Mouse (Mus musculus) limb, embryonic 14.5 days (tissue): ENCODE data around the gene Mfsd9. TPM values are rescaled to one million over a fixed set of nuclear protein-coding genes. Genes with fewer than 3 reads are reported as not detected.

Source experiments
- ATAC-seq: fragments of 200-750 bp; cut with Nextera tagmentation; 2 replicates; pipeline ENCODE4 v1.8.0; 2017; ENCODE audit warnings: low read depth, moderate number of reproducible peaks, moderate TSS enrichment; ENCODE audit not compliant: low FRiP score
- DNase-seq: peaks from one replicate; pipeline ENCODE4 v3.0.0-alpha.2; 2015; ENCODE audit warnings: low spot score
- H3K27ac ChIP-seq: fragments of 300-500 bp; sonication (generic); replicated peaks from 2 replicates; pipeline ENCODE4 v1.5.1; 2014; ENCODE audit warnings: low read depth, mild to moderate bottlenecking, low read length, moderate library complexity, mixed read lengths
- H3K27me3 ChIP-seq: fragments of 300-500 bp; sonication (generic); 2 replicates; pipeline ENCODE4 v1.6.1; 2014; ENCODE audit warnings: low read length, mixed read lengths; ENCODE audit not compliant: control insufficient read depth, insufficient read depth
- H3K36me3 ChIP-seq: fragments of 300-500 bp; sonication (generic); 2 replicates; pipeline ENCODE4 v1.6.1; 2014; ENCODE audit warnings: mild to moderate bottlenecking, low read length, moderate library complexity, mixed read lengths; ENCODE audit not compliant: control insufficient read depth, insufficient read depth
- H3K4me1 ChIP-seq: fragments of 300-500 bp; sonication (generic); 2 replicates; pipeline ENCODE4 v1.6.1; 2014; ENCODE audit warnings: antibody characterized with exemption, low read length, mixed read lengths; ENCODE audit not compliant: control insufficient read depth, insufficient read depth
- H3K4me2 ChIP-seq: fragments of 300-500 bp; sonication (generic); replicated peaks from 2 replicates; pipeline ENCODE4 v1.6.1; 2014; ENCODE audit warnings: low read depth, mild to moderate bottlenecking, low read length, moderate library complexity; ENCODE audit not compliant: severe bottlenecking
- H3K4me3 ChIP-seq: fragments of 300-500 bp; sonication (generic); replicated peaks from 2 replicates; pipeline ENCODE4 v1.5.1; 2014; ENCODE audit warnings: low read length
- H3K9ac ChIP-seq: fragments of 300-500 bp; sonication (generic); 2 replicates; pipeline ENCODE4 v1.6.1; 2014; ENCODE audit warnings: mild to moderate bottlenecking, low read depth, low read length, moderate library complexity; ENCODE audit not compliant: severe bottlenecking
- H3K9me3 ChIP-seq: fragments of 300-500 bp; sonication (generic); 2 replicates; pipeline ENCODE4 v1.6.1; 2016; ENCODE audit warnings: low read length; ENCODE audit not compliant: control insufficient read depth
- POLR2A ChIP-seq: fragments of 200-500 bp; IDR thresholded peaks from 2 replicates; pipeline ENCODE4 v1.8.0; 2012; ENCODE audit warnings: inconsistent platforms, mild to moderate bottlenecking, moderate library complexity, borderline replicate concordance; ENCODE audit not compliant: insufficient read depth, insufficient read length; ENCODE audit errors: extremely low read depth
- WGBS: fragments of 180-500 bp; shearing (Covaris S2); extraction: QIAGEN DNeasy Blood & Tissue Kit; methylation state at CpG from one replicate; pipeline ENCODE4 v1.1.7; 2014; 5-methylcytosine and 5-hydroxymethylcytosine counted together
- polyA plus RNA-seq, 2 experiments: library from polyadenylated mRNA; depleted of rRNA in 1 of 2; stranded (reverse) in 1 of 2; unstranded in 1 of 2; fragments of >200 nt; fragmentation: Nextera tagmentation in 1 of 2; extraction: Ambion mirVana in 1 of 2; gene quantifications; 2 replicates each; pipeline versions ENCODE4 v1.2.1 to v1.2.3; 2012 to 2014

The Mfsd9 gene
- polyA plus RNA-seq, 2 experiments: 2.1 to 4.6 TPM

- no peak overlapping the region for H3K9ac ChIP-seq
- 71% methylated on average over 1 of the region's 1 CpGs for WGBS
- H3K4me3 ChIP-seq: no peak overlapping the region
- H3K27ac ChIP-seq: no peak overlapping the region
- H3K4me2 ChIP-seq: no peak overlapping the region
- no peak for TF ChIP-seq POLR2A
- 0 out of 2 replicates have a peak, but pooled peaks cover 4% of the 10 kb centered on the region for H3K4me1 ChIP-seq
- H3K36me3 ChIP-seq: no peaks in the 10 kb centered on the region
- ATAC-seq: no peak
- no peaks in the 10 kb centered on the region for H3K9me3 ChIP-seq
- DNase-seq: no peak
- H3K27me3 ChIP-seq: no peaks in the 10 kb centered on the region
Observed at GRCm38 (mm10) chr1:40795508-40795907, 5.0 kb upstream of the Mfsd9 start.

GRCm38 (mm10) chr1:40789666-40790233, 737 bp downstream of the Mfsd9 start:
- H3K4me2 ChIP-seq: peak overlapping the region; percentile 74
- TF ChIP-seq POLR2A: no peak
- no peaks in the 10 kb centered on the region for H3K27me3 ChIP-seq
- H3K27ac ChIP-seq: peak overlapping the region; percentile 52
- H3K4me3 ChIP-seq: peak overlapping the region; percentile 68
- peak overlapping the region; percentile 59 for H3K9ac ChIP-seq
- 0 out of 2 replicates have a peak, but pooled peaks cover 3% of the 10 kb centered on the region for H3K36me3 ChIP-seq
- DNase-seq: peak; percentile 13
- 0 out of 2 replicates have a peak, but pooled peaks cover 7% of the 10 kb centered on the region for H3K4me1 ChIP-seq
- no peaks in the 10 kb centered on the region for H3K9me3 ChIP-seq
- 30% methylated on average over 5 of the region's 5 CpGs for WGBS
- no peak for ATAC-seq

GRCm38 (mm10) chr1:40788956-40789355, 1.5 kb downstream of the Mfsd9 start:
- 0 out of 2 replicates have a peak, but pooled peaks cover 7% of the 10 kb centered on the region for H3K4me1 ChIP-seq
- no peak overlapping the region for H3K4me2 ChIP-seq
- ATAC-seq (no peak), DNase-seq (no peak)
- TF ChIP-seq POLR2A: no peak
- no peak overlapping the region for H3K9ac ChIP-seq
- H3K9me3 ChIP-seq: no peaks in the 10 kb centered on the region
- no peak overlapping the region for H3K4me3 ChIP-seq
- H3K27ac ChIP-seq: no peak overlapping the region
- no peaks in the 10 kb centered on the region for H3K27me3 ChIP-seq
- H3K36me3 ChIP-seq: peaks cover 3% of the 10 kb centered on the region; the same call in 1 of the 2 replicates
- 69% methylated on average over 6 of the region's 6 CpGs for WGBS

- no peak for ATAC-seq
- Histone ChIP-seq H3K36me3 (peaks cover 6% of the 10 kb centered on the region), H3K9ac (no peak overlapping the region), H3K4me1 (0 out of 2 replicates have a peak, but pooled peaks cover 4% of the 10 kb centered on the region), H3K27me3 (no peaks in the 10 kb centered on the region), H3K4me3 (no peak overlapping the region), H3K9me3 (no peaks in the 10 kb centered on the region), H3K4me2 (no peak overlapping the region), H3K27ac (no peak overlapping the region)
- WGBS: 87% methylated on average over 11 of the region's 11 CpGs
- TF ChIP-seq POLR2A: no peak
- no peak for DNase-seq
Observed at GRCm38 (mm10) chr1:40785876-40786445, 4.5 kb downstream of the Mfsd9 start.

GRCm38 (mm10) chr1:40784306-40784705, 6.2 kb downstream of the Mfsd9 start:
- Histone ChIP-seq H3K9me3 (peaks cover 5% of the 10 kb centered on the region; the same call in 1 of the 2 replicates), H3K4me3 (no peak overlapping the region), H3K27me3 (no peaks in the 10 kb centered on the region), H3K4me2 (no peak overlapping the region), H3K4me1 (no peaks in the 10 kb centered on the region), H3K9ac (no peak overlapping the region), H3K36me3 (peaks cover 13% of the 10 kb centered on the region), H3K27ac (no peak overlapping the region)
- TF ChIP-seq POLR2A: no peak
- 87% methylated on average over 9 of the region's 9 CpGs for WGBS
- DNase-seq (no peak), ATAC-seq (no peak)

- Histone ChIP-seq H3K9ac (no peak overlapping the region), H3K27ac (no peak overlapping the region), H3K4me1 (no peaks in the 10 kb centered on the region), H3K4me3 (no peak overlapping the region), H3K9me3 (peaks cover 14% of the 10 kb centered on the region), H3K27me3 (no peaks in the 10 kb centered on the region), H3K4me2 (no peak overlapping the region), H3K36me3 (peaks cover 21% of the 10 kb centered on the region)
- WGBS: 92% methylated on average over 7 of the region's 7 CpGs
- TF ChIP-seq POLR2A: no peak
- ATAC-seq (no peak), DNase-seq (no peak)
Observed at GRCm38 (mm10) chr1:40783450-40783849, 7.0 kb downstream of the Mfsd9 start.
